Mouse (Mus musculus): ENCODE measurements around the gene Pla2g1b.
"Not testable (repeated sequence)": the region's sequence is repeated elsewhere in the genome, so short reads cannot be mapped to it uniquely, and the experiment has no call there.

Pla2g1b gene

GRCm38 (mm10) chr5:115465642-115466420 lies at the start of gene Pla2g1b:
Pla2g1b (plus strand) TSS chr5:115466262.
- DNase-seq (ENCODE audit: low spot score in 2 of 2): no peak

- no peak for DNase-seq (ENCODE audit: low spot score in 2 of 2)
Measured at GRCm38 (mm10) chr5:115428831-115429358, 37.2 kb upstream of the Pla2g1b start.

- DNase-seq (ENCODE audit: low spot score in 2 of 2): peak in 1 of 2 experiments; percentile 48
Measured at GRCm38 (mm10) chr5:115429359-115430186, 36.5 kb upstream of the Pla2g1b start, which contains the start of gene Msi1. Msi1 (plus strand) TSS chr5:115429599.

- DNase-seq (ENCODE audit: low spot score in 2 of 2): peak in 1 of 2 experiments; percentile 37
Measured at GRCm38 (mm10) chr5:115430187-115430960, 35.7 kb upstream of the Pla2g1b start.

- peak in 1 of 2 experiments; percentile 72 for DNase-seq (ENCODE audit: low spot score in 2 of 2)
Measured at GRCm38 (mm10) chr5:115431061-115431897, 34.8 kb upstream of the Pla2g1b start.

- no peak for DNase-seq (ENCODE audit: low spot score in 2 of 2)
Measured at GRCm38 (mm10) chr5:115431898-115432259, 34.2 kb upstream of the Pla2g1b start.

- DNase-seq (ENCODE audit: low spot score in 2 of 2): no peak
Measured at GRCm38 (mm10) chr5:115432395-115432794, 33.7 kb upstream of the Pla2g1b start.

GRCm38 (mm10) chr5:115433191-115433590 lies 32.9 kb upstream of the Pla2g1b start:
- no peak for DNase-seq (ENCODE audit: low spot score in 2 of 2)

- DNase-seq (ENCODE audit: low spot score in 2 of 2): no peak
Measured at GRCm38 (mm10) chr5:115434280-115434852, 31.7 kb upstream of the Pla2g1b start.

- DNase-seq (ENCODE audit: low spot score in 2 of 2): peak in 1 of 2 experiments; percentile 58
Measured at GRCm38 (mm10) chr5:115434853-115435754, 31.0 kb upstream of the Pla2g1b start.

- no peak for DNase-seq (ENCODE audit: low spot score in 2 of 2)
Measured at GRCm38 (mm10) chr5:115435755-115436379, 30.2 kb upstream of the Pla2g1b start.

GRCm38 (mm10) chr5:115436421-115437124 lies 29.5 kb upstream of the Pla2g1b start:
- DNase-seq (ENCODE audit: low spot score in 2 of 2): peak; percentile 71 to 89

GRCm38 (mm10) chr5:115437242-115437944 lies 28.7 kb upstream of the Pla2g1b start:
- no peak for DNase-seq (ENCODE audit: low spot score in 2 of 2)

GRCm38 (mm10) chr5:115437945-115438315 lies 28.1 kb upstream of the Pla2g1b start:
- no peak for DNase-seq (ENCODE audit: low spot score in 2 of 2)

- no peak for DNase-seq (ENCODE audit: low spot score in 2 of 2)
Measured at GRCm38 (mm10) chr5:115438667-115439066, 27.4 kb upstream of the Pla2g1b start.

- peak; percentile 70 to 87 for DNase-seq (ENCODE audit: low spot score in 2 of 2)
Measured at GRCm38 (mm10) chr5:115441205-115441849, 24.7 kb upstream of the Pla2g1b start.

- DNase-seq (ENCODE audit: low spot score in 2 of 2): not testable (repeated sequence)
Measured at GRCm38 (mm10) chr5:115442663-115443062, 23.4 kb upstream of the Pla2g1b start.

All from cerebellum, postnatal 4 days (tissue).